Mouse (Mus musculus) C2C12 (cell line): ENCODE results near the gene Mef2c.

Experiments
- CEBPB ChIP-seq: IDR thresholded peaks from one replicate; pipeline ENCODE4 v1.6.1; 2011; ENCODE audit warnings: low read depth, mild to moderate bottlenecking, control low read depth, moderate library complexity
- CTCF ChIP-seq: IDR thresholded peaks from one replicate; pipeline ENCODE4 v1.5.1; 2011; ENCODE audit not compliant: control insufficient read depth, insufficient read depth, insufficient read length
- FOSL1 ChIP-seq: IDR thresholded peaks from one replicate; pipeline ENCODE4 v1.8.0; 2011; ENCODE audit warnings: mild to moderate bottlenecking, low read length; ENCODE audit not compliant: poor library complexity, insufficient read depth, severe bottlenecking
- MAX ChIP-seq: IDR thresholded peaks from one replicate; pipeline ENCODE4 v1.6.1; 2011; ENCODE audit warnings: mild to moderate bottlenecking, control low read depth
- MYOD1 ChIP-seq: IDR thresholded peaks from one replicate; pipeline ENCODE4 v1.6.1; 2011; ENCODE audit warnings: low read depth; ENCODE audit not compliant: control insufficient read depth, insufficient read length
- MYOG ChIP-seq: IDR thresholded peaks from one replicate; pipeline ENCODE4 v1.6.1; 2011; ENCODE audit not compliant: control insufficient read depth, insufficient read length; ENCODE audit errors: extremely low read depth
- USF1 ChIP-seq: IDR thresholded peaks from one replicate; pipeline ENCODE4 v1.6.1; 2011; ENCODE audit warnings: low read depth, mild to moderate bottlenecking, control low read depth, moderate library complexity

DNA sequence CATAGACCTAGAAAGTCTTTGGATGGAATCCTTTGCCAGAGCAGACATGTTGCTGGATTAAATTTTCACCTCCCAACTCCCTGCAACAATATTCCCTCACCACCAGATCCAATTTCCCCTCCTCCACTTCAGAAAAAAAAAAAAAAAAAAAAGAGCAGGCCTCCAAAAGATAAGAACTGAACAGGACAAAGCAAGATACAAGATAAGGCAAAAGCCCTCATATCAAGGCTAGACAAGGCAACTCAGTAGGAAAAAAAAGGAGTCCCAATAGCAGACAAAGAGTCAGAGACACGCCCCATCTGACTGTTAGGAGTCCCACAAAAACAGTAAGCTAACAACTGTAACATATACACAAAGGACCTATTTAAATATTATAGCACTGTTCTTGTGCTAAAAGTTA, 43.2 kb upstream of the Mef2c start:
- TF ChIP-seq CTCF (no peak), USF1 (no peak), MAX (no peak), MYOG (no peak), MYOD1 (no peak), FOSL1 (no peak), CEBPB (no peak)
